Mouse (Mus musculus): ENCODE measurements around the gene Celf1. TPM values are rescaled to one million over a fixed set of nuclear protein-coding genes. Genes with fewer than 3 reads are reported as not detected.

Gene Celf1
- total RNA-seq, 1 experiment: 73.0 TPM

- in situ Hi-C loops (cut with MboI; ENCODE audit: low sequenced_read_pairs in 2 of 2, unreplicated experiment in 2 of 2): no loop called here
- no peak overlapping the region for H3K27ac ChIP-seq (ENCODE audit: insufficient read depth, low read depth, low read length, poor library complexity, severe bottlenecking)
- TF ChIP-seq CHD2 (IDR thresholded peaks at IDR 0.05; ENCODE audit: low read depth, low read length): no peak
- no peak for TF ChIP-seq MAFK (IDR thresholded peaks at IDR 0.05; ENCODE audit: insufficient read depth, low read depth, low read length)
- TF ChIP-seq ZC3H11A (IDR thresholded peaks at IDR 0.05; ENCODE audit: borderline replicate concordance, low read depth, low read length): no peak
- no peak for TF ChIP-seq ZNF384 (IDR thresholded peaks at IDR 0.05; ENCODE audit: low read depth, low read length)
- no peak for TF ChIP-seq HCFC1 (IDR thresholded peaks at IDR 0.05; ENCODE audit: borderline replicate concordance, insufficient read depth, low read length)
Measured at GRCm38 (mm10) chr2:91047359-91047758, 107.2 kb downstream of the Celf1 start.

GRCm38 (mm10) chr2:91051917-91052316 is 111.7 kb downstream of the Celf1 start:
- 0 out of 2 replicates have a peak, but pooled peaks have one; percentile 14 for TF ChIP-seq MAFK (IDR thresholded peaks at IDR 0.05; ENCODE audit: insufficient read depth, low read depth, low read length)
- no peak for TF ChIP-seq CHD2 (IDR thresholded peaks at IDR 0.05; ENCODE audit: low read depth, low read length)
- peaks cover 0 to 6% of the 10 kb centered on the region in 2 experiments; a peak in 1 of 4 replicates for H3K4me1 ChIP-seq (ENCODE audit: control insufficient read depth in 2 of 2, insufficient read depth in 2 of 2, low read length in 2 of 2, poor library complexity in 1 of 2)
- no peak overlapping the region for H3K27ac ChIP-seq (ENCODE audit: insufficient read depth, low read depth, low read length, poor library complexity, severe bottlenecking)
- in situ Hi-C loops (cut with MboI; ENCODE audit: low sequenced_read_pairs in 2 of 2, unreplicated experiment in 2 of 2): no loop called here
- no peak overlapping the region for H3K4me3 ChIP-seq (ENCODE audit: insufficient read depth in 1 of 2, low read depth in 1 of 2, low read length in 2 of 2, poor library complexity in 1 of 2, severe bottlenecking in 1 of 2)
- H3K9me3 ChIP-seq (ENCODE audit: control insufficient read depth, insufficient read depth, low read depth, low read length): no peaks in the 10 kb centered on the region
- peaks cover 18% of the 10 kb centered on the region for H3K36me3 ChIP-seq (ENCODE audit: control insufficient read depth, insufficient read depth, low read length, poor library complexity, severe bottlenecking)
- H3K9ac ChIP-seq (ENCODE audit: insufficient read depth, low read depth, low read length, poor library complexity, severe bottlenecking): no peak overlapping the region
- no peak for DNase-seq (ENCODE audit: low read depth, low spot score)

More at GRCm38 (mm10) chr2:91047359-91047758, 107.2 kb downstream of the Celf1 start:
- Histone ChIP-seq H3K9me3 (ENCODE audit: control insufficient read depth, insufficient read depth, low read depth, low read length) (no peaks in the 10 kb centered on the region), H3K4me1 (ENCODE audit: control insufficient read depth in 2 of 2, insufficient read depth in 2 of 2, low read length in 2 of 2, poor library complexity in 1 of 2) (peaks cover 7 to 23% of the 10 kb centered on the region in 2 experiments; a peak in 3 of 4 replicates), H3K36me3 (ENCODE audit: control insufficient read depth, insufficient read depth, low read length, poor library complexity, severe bottlenecking) (no peaks in the 10 kb centered on the region), H3K4me3 (ENCODE audit: insufficient read depth in 1 of 2, low read depth in 1 of 2, low read length in 2 of 2, poor library complexity in 1 of 2, severe bottlenecking in 1 of 2) (no peak overlapping the region), H3K9ac (ENCODE audit: insufficient read depth, low read depth, low read length, poor library complexity, severe bottlenecking) (no peak overlapping the region)
- DNase-seq (ENCODE audit: low read depth, low spot score): no peak

GRCm38 (mm10) chr2:91052752-91053151 is 112.6 kb downstream of the Celf1 start:
- Histone ChIP-seq H3K4me1 (ENCODE audit: control insufficient read depth in 2 of 2, insufficient read depth in 2 of 2, low read length in 2 of 2, poor library complexity in 1 of 2) (peaks cover 0 to 6% of the 10 kb centered on the region in 2 experiments; a peak in 1 of 4 replicates), H3K9me3 (ENCODE audit: control insufficient read depth, insufficient read depth, low read depth, low read length) (no peaks in the 10 kb centered on the region), H3K9ac (ENCODE audit: insufficient read depth, low read depth, low read length, poor library complexity, severe bottlenecking) (no peak overlapping the region), H3K27ac (ENCODE audit: insufficient read depth, low read depth, low read length, poor library complexity, severe bottlenecking) (no peak overlapping the region), H3K36me3 (ENCODE audit: control insufficient read depth, insufficient read depth, low read length, poor library complexity, severe bottlenecking) (peaks cover 22% of the 10 kb centered on the region), H3K4me3 (ENCODE audit: insufficient read depth in 1 of 2, low read depth in 1 of 2, low read length in 2 of 2, poor library complexity in 1 of 2, severe bottlenecking in 1 of 2) (no peak overlapping the region)
- DNase-seq (ENCODE audit: low read depth, low spot score): no peak
- in situ Hi-C loops (cut with MboI; ENCODE audit: low sequenced_read_pairs in 2 of 2, unreplicated experiment in 2 of 2): no loop called here
- TF ChIP-seq MAFK (IDR thresholded peaks at IDR 0.05; ENCODE audit: insufficient read depth, low read depth, low read length) (no peak), CHD2 (IDR thresholded peaks at IDR 0.05; ENCODE audit: low read depth, low read length) (no peak), ZC3H11A (IDR thresholded peaks at IDR 0.05; ENCODE audit: borderline replicate concordance, low read depth, low read length) (no peak)

- Histone ChIP-seq H3K4me3 (ENCODE audit: insufficient read depth in 1 of 2, low read depth in 1 of 2, low read length in 2 of 2, poor library complexity in 1 of 2, severe bottlenecking in 1 of 2) (peak overlapping the region; percentile 77 to 85), H3K9me3 (ENCODE audit: control insufficient read depth, insufficient read depth, low read depth, low read length) (no peaks in the 10 kb centered on the region), H3K27ac (ENCODE audit: insufficient read depth, low read depth, low read length, poor library complexity, severe bottlenecking) (no peak overlapping the region), H3K4me1 (ENCODE audit: control insufficient read depth in 2 of 2, insufficient read depth in 2 of 2, low read length in 2 of 2, poor library complexity in 1 of 2) (peaks cover 0 to 4% of the 10 kb centered on the region in 2 experiments; a peak in 1 of 4 replicates), H3K9ac (ENCODE audit: insufficient read depth, low read depth, low read length, poor library complexity, severe bottlenecking) (peak overlapping the region; percentile 70), H3K36me3 (ENCODE audit: control insufficient read depth, insufficient read depth, low read length, poor library complexity, severe bottlenecking) (peaks cover 26% of the 10 kb centered on the region)
- in situ Hi-C loops (cut with MboI; ENCODE audit: low sequenced_read_pairs in 2 of 2, unreplicated experiment in 2 of 2): no loop called here
- TF ChIP-seq MAFK (IDR thresholded peaks at IDR 0.05; ENCODE audit: insufficient read depth, low read depth, low read length): no peak
- no peak for TF ChIP-seq HCFC1 (IDR thresholded peaks at IDR 0.05; ENCODE audit: borderline replicate concordance, insufficient read depth, low read length)
- TF ChIP-seq ZNF384 (IDR thresholded peaks at IDR 0.05; ENCODE audit: low read depth, low read length): no peak
- no peak for TF ChIP-seq ZC3H11A (IDR thresholded peaks at IDR 0.05; ENCODE audit: borderline replicate concordance, low read depth, low read length)
- TF ChIP-seq CHD2 (IDR thresholded peaks at IDR 0.05; ENCODE audit: low read depth, low read length): no peak
- DNase-seq (ENCODE audit: low read depth, low spot score): no peak
Measured at GRCm38 (mm10) chr2:91053181-91053933, 113.2 kb downstream of the Celf1 start.

Data from ES-E14 (cell line).